Mouse (Mus musculus): Measurements from ENCODE around the gene Olfr711.

- TF ChIP-seq CTCF (IDR thresholded peaks at IDR 0.05; ENCODE audit: low read depth, low read length) (no peak), POLR2A (IDR thresholded peaks at IDR 0.05; ENCODE audit: borderline replicate concordance, low read depth, low read length) (no peak)
Measured at GRCm38 (mm10) chr7:106963837-106964236, 11.4 kb downstream of the Olfr711 start, which contains the start of gene Olfr6.
